Mouse (Mus musculus) C2C12 (cell line): ENCODE results near the gene Gbp3. TPM values are rescaled to one million over a fixed set of nuclear protein-coding genes. Genes with fewer than 3 reads are reported as not detected.
"Not testable (repeated sequence)": the region's sequence is repeated elsewhere in the genome, so short reads cannot be mapped to it uniquely, and the experiment has no call there.

ENCODE experiments used
- H3K27me3 ChIP-seq: one replicate; pipeline ENCODE4 v1.6.1; 2011; ENCODE audit not compliant: control insufficient read depth, insufficient read depth, insufficient read length
- H3K36me3 ChIP-seq: one replicate; pipeline ENCODE4 v1.6.1; 2011; ENCODE audit not compliant: control insufficient read depth, insufficient read depth
- H3K4me3 ChIP-seq: one replicate; pipeline ENCODE4 v1.5.1; 2011; ENCODE audit warnings: mild to moderate bottlenecking, control low read depth; ENCODE audit not compliant: poor library complexity, insufficient read depth, severe bottlenecking
- H3K79me2 ChIP-seq: one replicate; pipeline ENCODE4 v1.6.1; 2011; ENCODE audit not compliant: control insufficient read depth, insufficient read depth
- H3K79me3 ChIP-seq: one replicate; pipeline ENCODE4 v1.6.1; 2011; ENCODE audit warnings: low read depth, control low read depth
- H3ac ChIP-seq: one replicate; pipeline ENCODE3; 2011; ENCODE audit warnings: low read depth; ENCODE audit not compliant: control insufficient read depth, insufficient read length
- CEBPB ChIP-seq: IDR thresholded peaks from one replicate; pipeline ENCODE4 v1.6.1; 2011; ENCODE audit warnings: low read depth, mild to moderate bottlenecking, control low read depth, moderate library complexity
- CTCF ChIP-seq: IDR thresholded peaks from one replicate; pipeline ENCODE4 v1.5.1; 2011; ENCODE audit not compliant: control insufficient read depth, insufficient read depth, insufficient read length
- FOSL1 ChIP-seq: IDR thresholded peaks from one replicate; pipeline ENCODE4 v1.8.0; 2011; ENCODE audit warnings: mild to moderate bottlenecking, low read length; ENCODE audit not compliant: poor library complexity, insufficient read depth, severe bottlenecking
- MAX ChIP-seq: IDR thresholded peaks from one replicate; pipeline ENCODE4 v1.6.1; 2011; ENCODE audit warnings: mild to moderate bottlenecking, control low read depth
- MYOD1 ChIP-seq: IDR thresholded peaks from one replicate; pipeline ENCODE4 v1.6.1; 2011; ENCODE audit warnings: low read depth; ENCODE audit not compliant: control insufficient read depth, insufficient read length
- MYOG ChIP-seq: IDR thresholded peaks from one replicate; pipeline ENCODE4 v1.6.1; 2011; ENCODE audit not compliant: control insufficient read depth, insufficient read length; ENCODE audit errors: extremely low read depth
- USF1 ChIP-seq: IDR thresholded peaks from one replicate; pipeline ENCODE4 v1.6.1; 2011; ENCODE audit warnings: low read depth, mild to moderate bottlenecking, control low read depth, moderate library complexity
- polyA plus RNA-seq: library from polyadenylated mRNA; unstranded; fragments of >200 nt; fragmentation: generic; extraction: Trizol; gene quantifications from one replicate; pipeline ENCODE4 v1.2.1, GENCODE M21; 2012; ENCODE audit warnings: missing spikeins

Gene Gbp3
- polyA plus RNA-seq, 1 experiment, result 0.11 TPM

DNA sequence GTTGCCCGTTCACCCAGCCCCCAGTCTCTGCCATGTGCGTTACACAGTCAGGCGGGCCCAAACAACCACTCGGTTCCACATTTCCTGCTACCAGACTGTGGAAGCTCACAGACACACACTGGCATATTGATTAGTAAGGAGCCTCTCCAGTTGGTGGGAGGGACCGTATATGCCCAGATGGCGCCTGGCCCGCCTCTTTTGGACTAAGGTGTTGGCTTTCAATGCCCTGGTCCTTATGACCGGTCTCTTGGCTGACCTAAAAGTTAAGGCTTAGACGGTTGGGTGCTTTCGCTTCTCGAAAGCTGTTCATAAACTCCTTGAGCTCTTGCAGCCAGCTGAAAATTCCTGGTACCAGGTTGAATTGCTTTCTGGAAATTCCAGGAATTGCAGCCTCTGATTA is 4.2 kb upstream of the Gbp3 start:
- TF ChIP-seq FOSL1 (no peak), USF1 (no peak), CTCF (no peak), MYOG (no peak), MYOD1 (no peak), CEBPB (no peak), MAX (no peak)
- Histone ChIP-seq H3K79me3 (no peaks in the 10 kb centered on the region), H3K4me3 (no peak overlapping the region), H3K27me3 (no peaks in the 10 kb centered on the region), H3K79me2 (no peaks in the 10 kb centered on the region), H3K36me3 (no peaks in the 10 kb centered on the region), H3ac (no peak overlapping the region)

DNA sequence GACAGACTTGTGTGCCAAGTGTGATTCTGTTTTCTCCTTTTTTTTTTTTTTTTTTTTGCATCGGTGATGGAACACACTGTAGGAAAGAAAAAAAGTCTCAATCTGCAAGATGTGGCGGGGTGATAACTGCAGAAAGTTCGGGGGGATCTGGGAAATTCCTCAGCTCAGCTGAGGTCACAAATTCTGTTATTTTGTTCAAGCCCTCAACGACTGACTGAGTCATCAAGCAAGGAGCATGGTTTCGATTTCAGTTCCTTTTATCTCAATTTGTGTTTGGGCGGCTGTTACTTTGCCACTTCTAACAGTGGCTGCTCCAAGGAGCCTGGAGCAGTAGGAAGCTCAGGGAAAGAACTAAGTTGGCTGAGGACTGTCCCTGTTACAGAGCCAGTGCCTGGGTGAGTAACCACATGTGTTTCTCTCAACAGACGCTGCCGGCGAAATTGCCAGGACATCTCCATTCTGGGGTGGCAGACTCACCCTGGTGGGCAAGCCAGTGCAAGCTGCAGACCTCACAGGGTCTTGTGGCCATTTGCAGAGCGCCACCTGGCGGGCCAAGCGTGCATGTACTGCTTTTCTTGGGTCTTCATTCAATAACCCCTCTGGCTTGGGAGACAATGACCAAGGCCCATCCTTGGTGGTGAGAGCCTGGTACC is 596 bp downstream of the Gbp3 start:
- no peaks in the 10 kb centered on the region for H3K36me3 ChIP-seq
- H3K79me3 ChIP-seq, result no peaks in the 10 kb centered on the region
- no peaks in the 10 kb centered on the region for H3K27me3 ChIP-seq
- no peak for TF ChIP-seq FOSL1
- peak; percentile 92 for TF ChIP-seq CTCF
- H3K79me2 ChIP-seq, result no peaks in the 10 kb centered on the region
- peak overlapping the region; percentile 31 for H3K4me3 ChIP-seq
- no peak overlapping the region for H3ac ChIP-seq

DNA sequence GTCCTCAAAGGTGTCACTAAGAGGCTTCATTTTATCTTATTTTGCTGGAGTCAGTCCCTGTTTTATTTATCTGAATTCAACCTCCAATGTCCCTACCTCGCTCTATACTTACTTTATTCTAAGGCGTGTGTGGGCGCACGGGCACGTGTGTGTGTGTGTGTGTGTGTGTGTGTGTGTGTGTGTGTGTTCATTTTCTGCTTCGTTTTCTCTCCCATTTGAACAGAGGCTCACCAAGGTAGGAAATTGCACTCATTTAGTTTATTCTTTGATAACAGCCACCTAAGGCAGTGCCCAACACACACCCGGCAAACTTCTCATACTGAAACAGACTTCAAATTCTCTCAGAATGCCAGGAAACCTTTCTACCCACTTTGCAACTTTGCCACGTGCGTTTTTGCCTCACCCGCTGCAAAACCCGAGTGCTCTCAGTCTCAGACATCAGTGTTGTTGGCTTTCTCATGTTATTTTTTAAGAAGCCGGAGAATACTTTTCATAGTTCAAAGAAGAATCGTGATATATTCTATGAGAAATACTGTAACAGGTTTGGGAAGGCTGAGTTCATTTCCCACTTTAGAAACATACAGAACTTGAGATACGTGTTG is 1.3 kb downstream of the Gbp3 start:
- Histone ChIP-seq H3K4me3 (no peak overlapping the region), H3K79me2 (no peaks in the 10 kb centered on the region)

DNA sequence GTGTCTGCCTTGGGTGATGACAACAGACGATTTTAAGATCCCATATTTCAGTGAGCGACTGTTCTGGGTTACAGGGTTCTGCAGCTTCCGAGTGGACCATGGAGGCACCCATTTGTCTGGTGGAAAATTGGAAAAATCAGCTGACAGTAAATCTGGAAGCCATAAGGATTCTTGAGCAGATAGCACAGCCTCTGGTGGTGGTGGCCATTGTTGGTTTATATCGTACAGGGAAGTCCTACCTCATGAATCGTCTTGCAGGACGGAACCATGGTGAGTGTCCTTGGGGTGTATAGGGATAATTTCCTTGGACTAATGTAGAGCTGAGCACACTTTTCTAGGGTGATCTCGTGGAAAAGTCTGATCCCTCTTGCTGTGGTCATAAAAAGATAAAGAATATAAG is 1.8 kb downstream of the Gbp3 start:
- H3K27me3 ChIP-seq, result no peaks in the 10 kb centered on the region
- H3K36me3 ChIP-seq, result no peaks in the 10 kb centered on the region
- H3K79me2 ChIP-seq, result no peaks in the 10 kb centered on the region
- no peak overlapping the region for H3K4me3 ChIP-seq
- TF ChIP-seq CTCF, result no peak
- TF ChIP-seq USF1, result no peak
- TF ChIP-seq CEBPB, result no peak
- TF ChIP-seq MYOD1, result no peak
- TF ChIP-seq FOSL1, result no peak
- H3ac ChIP-seq, result no peak overlapping the region
- no peaks in the 10 kb centered on the region for H3K79me3 ChIP-seq

More for the DNA sequence above, 1.3 kb downstream of the Gbp3 start:
- Histone ChIP-seq H3ac (no peak overlapping the region), H3K27me3 (no peaks in the 10 kb centered on the region), H3K79me3 (no peaks in the 10 kb centered on the region), H3K36me3 (no peaks in the 10 kb centered on the region)
- TF ChIP-seq MYOD1, result no peak
- TF ChIP-seq CEBPB, result no peak
- no peak for TF ChIP-seq MAX
- no peak for TF ChIP-seq MYOG
- TF ChIP-seq CTCF, result no peak
- TF ChIP-seq USF1, result no peak
- TF ChIP-seq FOSL1, result no peak

- not testable (repeated sequence) for H3K4me3 ChIP-seq, H3K79me2 ChIP-seq, H3K79me3 ChIP-seq, H3K36me3 ChIP-seq, H3K27me3 ChIP-seq, H3ac ChIP-seq
These were observed 7.7 kb downstream of the Gbp3 start for GRCm38 (mm10) chr3:142567490-142567889.

GRCm38 (mm10) chr3:142570738-142571137 is 10.9 kb downstream of the Gbp3 start:
- H3ac ChIP-seq, result no peak overlapping the region
- no peaks in the 10 kb centered on the region for H3K79me3 ChIP-seq
- H3K36me3 ChIP-seq, result no peaks in the 10 kb centered on the region
- H3K79me2 ChIP-seq, result no peaks in the 10 kb centered on the region
- H3K27me3 ChIP-seq, result no peaks in the 10 kb centered on the region
- no peak for TF ChIP-seq CTCF
- TF ChIP-seq MYOD1, result no peak
- TF ChIP-seq MYOG, result no peak
- H3K4me3 ChIP-seq, result no peak overlapping the region
